Mouse (Mus musculus) kidney, postnatal 36 days (tissue): ENCODE data around the gene Dnlz.
"Not testable (repeated sequence)": the region's sequence is repeated elsewhere in the genome, so short reads cannot be mapped to it uniquely, and the experiment has no call there.

Experiments used
- DNase-seq, 2 experiments: peaks; one replicate each; pipeline ENCODE4 v3.0.0; 2021 to 2022; ENCODE audit warnings: mixed read lengths in 2 of 2

Gene Dnlz

DNA sequence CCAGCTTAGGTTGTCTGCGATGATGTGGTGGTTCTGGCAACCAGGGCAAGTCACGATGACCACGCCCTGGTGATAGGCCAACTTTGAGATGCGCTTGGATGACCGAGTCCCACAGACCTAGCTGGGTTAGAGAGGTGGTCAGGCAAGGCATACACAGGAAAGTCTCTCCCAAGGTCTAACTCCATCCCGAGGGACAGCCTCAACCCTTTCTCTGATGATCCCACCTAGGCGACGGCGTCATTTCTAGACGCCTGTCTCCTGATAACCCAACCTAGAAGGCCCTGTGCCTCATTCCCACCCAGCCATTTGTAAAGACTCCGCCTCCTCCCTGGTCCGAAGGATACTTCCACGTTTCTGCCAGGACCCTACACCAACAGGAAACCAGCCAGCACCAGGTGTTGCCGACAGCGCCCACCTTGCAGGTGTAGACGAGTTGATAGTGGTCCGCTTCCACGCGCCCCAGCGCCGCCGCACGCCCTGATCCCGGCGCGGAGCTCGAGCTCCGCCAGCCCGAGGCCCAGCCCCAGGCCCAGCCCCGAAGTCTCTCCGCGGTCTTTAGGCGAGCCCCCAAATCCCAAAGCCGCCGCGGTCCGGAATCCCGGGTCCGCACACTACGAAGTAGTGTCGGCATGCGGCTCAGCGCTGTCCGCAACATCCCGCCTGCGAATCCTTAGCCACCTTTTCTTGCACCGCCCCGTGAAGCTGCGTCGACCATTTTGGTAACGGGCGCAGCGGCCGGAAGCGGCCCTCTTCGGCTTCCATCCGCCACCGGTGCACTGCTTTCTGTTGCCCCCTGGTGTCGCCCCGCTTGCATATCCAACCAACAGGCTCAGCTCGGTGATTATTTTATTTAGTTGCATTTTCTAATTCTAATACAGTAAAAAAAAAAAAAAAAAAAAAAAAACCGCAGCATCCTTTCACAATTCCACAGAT, at the start of gene Dnlz:
Gene Dnlz (minus strand): TSS at position 753 of the 933 bp plus-strand sequence.
- DNase-seq, result peak; percentile 95 to 97

DNA sequence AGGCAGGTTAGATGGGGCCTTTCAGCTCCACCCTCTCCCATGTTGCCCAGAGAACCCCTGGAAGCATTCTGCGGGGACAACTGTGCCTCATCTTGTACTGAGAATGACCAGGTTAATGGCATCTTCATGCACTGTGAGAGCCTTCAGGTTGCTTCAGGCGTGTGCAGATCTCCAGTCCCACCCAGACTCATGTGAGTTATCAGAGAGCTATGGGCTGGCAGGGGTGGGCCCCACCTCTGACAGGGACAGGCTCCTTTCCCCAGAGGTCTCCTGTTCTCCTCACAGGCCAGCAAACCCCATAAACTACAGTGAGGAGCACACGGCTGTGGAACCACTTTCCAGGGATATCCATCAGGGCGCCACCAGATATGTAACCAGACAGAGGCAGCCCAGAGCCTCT, 49.1 kb upstream of the Dnlz start:
- DNase-seq, result no peak

DNA sequence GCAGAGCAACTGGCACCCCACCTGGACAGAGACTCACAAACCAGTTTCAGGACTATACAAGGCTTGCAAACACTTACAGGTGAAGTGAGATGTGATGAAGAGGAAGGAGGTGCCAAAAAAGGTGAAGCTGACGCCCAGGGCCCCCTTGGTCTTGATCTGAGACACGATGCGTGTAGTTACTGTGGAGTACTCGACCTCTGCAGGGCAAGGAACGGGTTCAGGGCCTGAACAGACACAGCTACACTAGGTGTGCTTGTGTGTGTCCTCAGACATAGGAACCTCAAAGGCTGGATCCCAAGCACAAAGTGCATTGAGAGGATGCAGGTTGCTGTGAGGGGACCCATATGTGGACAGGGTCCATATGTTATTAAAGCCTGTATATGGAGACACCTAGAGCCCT, 48.4 kb upstream of the Dnlz start:
- DNase-seq, result no peak

DNA sequence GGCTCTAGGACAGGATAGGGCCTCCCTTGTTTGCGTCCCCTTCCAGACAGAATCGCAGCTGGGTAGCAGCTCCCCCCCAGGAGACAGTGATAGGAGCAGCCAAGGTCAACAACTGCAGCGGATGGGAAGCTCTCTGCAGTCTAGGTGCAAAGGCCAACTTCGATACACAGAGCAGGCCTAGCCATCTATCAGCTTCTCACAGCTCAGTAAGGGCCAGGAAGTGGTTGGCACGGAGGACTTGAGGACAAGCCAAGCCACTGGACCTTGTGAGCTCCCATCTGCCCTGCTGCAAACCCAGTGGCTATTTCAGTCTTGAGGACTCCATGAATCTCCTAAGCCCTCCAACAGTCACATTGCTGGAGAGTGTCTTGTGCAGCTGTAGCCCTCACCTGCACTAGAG, 47.7 kb upstream of the Dnlz start:
- DNase-seq, result peak; percentile 72 to 84

DNA sequence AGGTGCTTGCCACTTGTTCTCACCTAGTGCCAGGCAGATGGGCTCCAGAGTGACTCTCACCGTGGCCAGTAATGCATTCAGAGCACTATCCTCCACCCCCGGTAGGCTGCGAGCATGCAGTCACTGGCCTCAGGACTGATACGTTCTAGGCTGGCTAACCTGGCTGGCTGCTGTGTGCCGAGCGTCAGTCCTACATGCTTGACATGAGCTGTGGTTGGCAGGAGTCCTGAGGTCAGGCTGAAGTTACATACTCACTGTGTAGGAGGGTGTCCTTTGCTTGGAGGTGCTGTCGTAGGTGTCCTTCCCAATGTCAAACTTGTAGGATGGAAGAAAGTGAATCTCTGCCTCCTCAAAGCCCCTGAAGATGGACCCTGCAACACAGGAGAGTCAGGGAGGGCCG, 47.1 kb upstream of the Dnlz start:
- DNase-seq, result peak; percentile 39 to 57

DNA sequence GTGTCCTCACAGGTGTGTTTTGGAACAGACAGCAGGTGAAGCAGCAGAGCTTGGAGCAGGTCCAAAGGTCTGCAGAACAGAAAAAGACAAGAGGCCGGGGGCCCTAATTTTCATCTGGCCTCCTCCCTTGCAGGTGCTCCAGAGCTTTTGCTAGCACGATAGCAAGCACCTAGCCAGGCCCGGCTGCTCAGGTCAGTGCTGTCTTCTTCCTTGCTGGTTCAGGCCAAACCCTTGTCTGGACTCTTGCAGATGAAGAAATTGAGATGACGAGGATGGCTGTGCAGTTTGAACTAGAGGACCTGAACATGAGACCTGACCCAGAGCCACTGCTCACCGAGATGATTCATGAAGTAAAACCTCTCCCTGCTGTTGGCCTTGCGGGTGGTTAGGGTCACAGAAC, 39.7 kb upstream of the Dnlz start:
- no peak for DNase-seq

DNA sequence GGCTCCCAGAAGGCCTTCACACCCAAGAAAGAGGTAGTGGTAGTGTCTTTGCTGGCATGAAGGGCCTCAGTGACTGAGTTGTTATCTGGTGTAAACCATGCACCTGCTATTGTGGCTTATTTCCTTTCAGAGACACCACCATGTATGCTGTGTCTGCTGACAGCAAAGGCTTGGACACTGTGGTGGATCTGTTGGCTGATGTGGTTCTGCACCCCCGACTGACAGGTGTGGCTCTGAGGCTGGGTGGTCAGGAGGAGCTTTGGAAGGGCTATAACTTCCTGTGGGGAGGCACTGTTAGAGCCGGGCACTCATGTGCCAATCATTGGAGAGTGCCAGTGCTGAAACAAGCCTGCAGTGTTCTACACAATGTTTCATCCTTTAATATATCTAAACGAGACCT, 39.0 kb upstream of the Dnlz start:
- DNase-seq, result no peak

DNA sequence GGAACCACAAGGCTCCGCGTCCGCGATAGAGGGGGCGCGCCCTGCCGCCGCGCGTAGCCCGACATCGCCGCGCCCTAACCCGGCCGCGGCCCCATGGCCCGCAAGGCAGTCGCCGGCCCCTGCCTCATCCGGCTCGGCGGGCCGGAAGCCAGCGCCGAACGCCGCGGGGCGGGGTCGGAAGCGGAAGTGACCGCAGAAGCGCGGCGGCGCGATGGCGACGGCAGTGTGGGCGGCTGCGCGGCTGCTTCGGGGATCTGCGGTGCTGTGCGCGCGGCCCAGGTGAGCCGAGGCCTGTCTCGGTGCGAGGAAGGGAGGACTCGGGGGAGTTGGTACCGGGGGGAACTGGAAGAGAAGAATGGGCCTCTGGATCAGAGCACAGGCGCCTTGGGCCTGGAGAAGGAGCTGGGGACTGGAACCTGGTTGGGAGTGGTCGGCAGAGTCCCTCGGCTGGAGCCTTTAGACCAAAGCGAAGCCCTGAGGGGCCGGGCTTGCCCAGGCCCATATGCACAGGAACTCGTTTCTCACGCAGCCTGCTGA, 37.3 kb upstream of the Dnlz start, which contains the start of the genes Entr1 and Pmpca:
Gene Entr1 (minus strand): TSS at position 163 of the 537 bp plus-strand sequence.
Gene Pmpca (plus strand): TSS at position 186 of the 537 bp plus-strand sequence.
- peak; percentile 81 to 94 for DNase-seq

DNA sequence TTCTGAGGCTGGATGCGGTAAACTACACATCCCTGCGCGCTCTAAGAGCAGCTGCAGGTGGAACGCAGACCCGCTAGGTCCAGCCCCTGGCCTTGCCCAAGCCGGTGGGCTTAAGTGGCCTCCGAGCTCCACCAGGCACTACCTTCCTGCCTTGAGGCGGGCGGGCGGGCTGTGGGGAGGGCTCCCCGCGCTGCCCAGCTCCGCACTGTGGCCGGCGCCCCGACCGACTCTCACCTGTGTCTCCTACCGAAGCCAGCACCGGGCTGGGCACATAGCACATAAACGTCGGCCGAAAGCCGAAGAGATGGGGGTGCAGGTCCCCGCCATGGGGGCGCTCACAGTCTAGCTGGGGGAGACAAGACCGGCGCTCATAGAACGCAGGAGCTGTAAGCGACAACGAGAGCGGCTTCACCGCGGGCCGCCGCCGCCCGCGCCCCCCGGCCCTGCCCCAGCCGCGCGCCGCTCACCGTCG, 36.8 kb upstream of the Dnlz start:
- DNase-seq, result peak in 1 of 2 experiments; percentile 50

DNA sequence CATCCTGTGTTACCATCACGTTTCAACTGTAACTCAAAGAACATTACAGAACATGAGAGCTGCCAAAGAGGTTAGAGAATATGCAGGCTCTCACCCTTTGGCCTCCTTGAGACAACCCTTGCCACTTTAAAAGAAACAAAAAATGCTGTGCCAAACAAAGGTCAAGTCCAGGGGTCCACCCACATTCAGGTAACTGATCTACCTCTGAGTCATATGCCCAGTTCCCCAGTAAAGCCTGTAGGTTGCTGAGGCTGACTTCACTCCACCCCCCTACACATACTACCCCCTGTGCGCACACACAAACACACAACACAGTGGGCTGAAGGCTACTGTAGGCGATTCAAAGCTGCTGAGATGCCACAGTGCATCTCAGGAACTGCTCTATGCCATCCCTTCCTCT, 35.8 kb upstream of the Dnlz start:
- peak; percentile 57 to 72 for DNase-seq

DNA sequence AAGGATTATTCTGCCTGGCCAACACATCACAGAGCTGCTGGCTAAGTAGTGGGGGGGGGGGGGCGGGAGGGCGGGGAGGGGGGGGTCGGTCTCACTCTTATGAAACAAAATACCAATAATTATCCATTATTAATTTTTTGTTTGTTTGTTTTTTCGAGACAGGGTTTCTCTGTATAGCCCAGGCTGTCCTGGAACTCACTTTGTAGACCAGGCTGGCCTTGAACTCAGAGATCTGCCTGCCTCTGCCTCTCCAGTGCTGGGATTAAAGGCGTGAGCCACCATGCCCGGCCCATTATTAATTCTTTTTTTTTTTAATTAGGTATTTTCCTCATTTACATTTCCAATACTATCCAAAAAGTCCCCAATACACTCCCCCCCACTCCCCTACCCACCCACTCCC, 29.0 kb upstream of the Dnlz start:
- not testable (repeated sequence) for DNase-seq

DNA sequence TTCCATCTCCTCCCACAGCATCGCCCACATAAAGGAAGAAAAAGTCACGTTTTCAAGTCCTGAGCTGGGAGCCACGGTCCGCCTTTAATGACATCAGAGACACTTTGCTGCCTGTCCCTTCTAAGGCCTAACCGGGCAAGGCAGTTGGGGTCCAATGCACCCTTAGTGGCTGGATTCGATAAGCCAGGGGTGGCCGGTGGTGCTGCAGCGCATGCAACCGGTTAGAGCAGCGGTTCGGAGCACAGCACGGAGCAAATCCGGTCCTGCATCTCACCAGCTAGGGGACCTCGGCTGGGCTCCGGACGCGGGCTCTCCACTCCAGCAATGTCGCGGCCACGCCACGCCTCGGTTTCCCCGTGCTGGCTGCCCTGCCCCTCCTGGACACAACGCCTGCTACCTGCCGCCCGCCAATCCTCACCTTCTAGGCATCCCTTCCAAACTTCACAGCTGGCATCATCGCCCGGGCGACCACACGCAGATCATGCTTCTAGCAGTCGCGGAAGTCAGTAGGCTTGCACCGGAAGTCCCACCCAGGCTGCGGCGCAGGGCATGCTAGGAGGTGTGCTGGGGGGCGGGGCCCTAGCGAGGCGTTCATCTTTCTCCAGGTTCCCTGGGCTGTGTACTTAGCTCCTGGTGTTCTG, 28.3 kb upstream of the Dnlz start, which contains the start of gene Snapc4:
Gene Snapc4 (minus strand): TSS at position 523 of the 641 bp plus-strand sequence.
- peak; percentile 91 to 95 for DNase-seq

DNA sequence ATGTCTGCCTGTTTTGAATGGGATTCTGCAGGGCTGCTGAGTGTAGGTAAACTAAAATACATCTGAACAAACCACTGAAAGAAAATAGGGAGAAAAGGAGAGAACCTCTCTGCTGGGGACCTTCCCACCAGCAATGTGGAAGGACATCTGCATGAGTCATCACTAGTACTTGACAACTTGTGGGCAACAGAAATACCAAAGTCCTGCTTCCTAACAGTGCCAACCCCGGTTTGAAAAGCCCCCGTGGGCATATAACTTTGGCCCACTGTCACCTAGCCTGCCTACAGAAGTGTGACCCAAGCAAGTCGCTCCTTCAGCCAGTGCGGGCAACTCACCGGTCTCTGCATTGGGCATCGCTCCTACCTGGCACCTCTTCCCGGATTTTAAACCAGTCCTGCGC, 20.5 kb upstream of the Dnlz start:
- DNase-seq, result no peak

DNA sequence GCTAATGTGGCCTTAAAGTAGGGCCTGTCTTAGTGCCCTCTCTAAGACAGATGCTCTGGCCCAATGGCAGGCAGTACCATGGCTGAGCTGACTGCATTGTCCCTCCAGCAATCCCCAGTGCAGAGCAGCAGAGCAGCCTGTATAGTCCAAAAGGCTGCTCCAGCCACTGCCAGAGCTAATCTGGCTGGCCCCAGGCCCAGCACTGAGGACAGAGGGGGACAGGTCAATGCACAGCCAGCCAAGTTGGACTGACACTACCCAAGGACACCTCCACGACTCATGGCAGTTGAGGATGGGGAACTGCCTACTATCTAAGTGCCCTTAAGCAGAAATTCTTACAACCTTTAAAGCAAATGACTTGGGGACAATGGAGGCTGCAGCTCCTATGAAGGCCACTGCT, 16.7 kb upstream of the Dnlz start:
- no peak for DNase-seq

DNA sequence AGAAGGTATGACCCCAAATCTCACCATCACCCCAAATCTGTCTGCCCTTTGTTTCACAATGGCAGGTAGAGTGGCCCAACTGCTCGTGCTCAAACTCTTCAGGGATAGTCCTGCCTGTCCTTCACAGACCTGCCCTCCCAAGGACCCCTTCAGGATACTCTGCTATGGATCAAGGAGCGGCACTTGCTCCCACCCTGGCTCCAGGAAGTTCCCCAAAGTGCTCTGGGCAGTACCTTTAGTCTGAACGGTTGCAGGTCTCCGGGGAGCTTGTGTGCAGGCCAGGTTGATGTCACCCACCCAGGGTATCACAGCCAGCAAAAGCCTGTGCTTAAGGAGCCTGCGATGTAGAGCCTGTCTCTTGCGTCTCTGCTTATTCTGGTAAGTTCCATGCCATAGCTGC, 16.0 kb upstream of the Dnlz start:
- DNase-seq, result no peak

DNA sequence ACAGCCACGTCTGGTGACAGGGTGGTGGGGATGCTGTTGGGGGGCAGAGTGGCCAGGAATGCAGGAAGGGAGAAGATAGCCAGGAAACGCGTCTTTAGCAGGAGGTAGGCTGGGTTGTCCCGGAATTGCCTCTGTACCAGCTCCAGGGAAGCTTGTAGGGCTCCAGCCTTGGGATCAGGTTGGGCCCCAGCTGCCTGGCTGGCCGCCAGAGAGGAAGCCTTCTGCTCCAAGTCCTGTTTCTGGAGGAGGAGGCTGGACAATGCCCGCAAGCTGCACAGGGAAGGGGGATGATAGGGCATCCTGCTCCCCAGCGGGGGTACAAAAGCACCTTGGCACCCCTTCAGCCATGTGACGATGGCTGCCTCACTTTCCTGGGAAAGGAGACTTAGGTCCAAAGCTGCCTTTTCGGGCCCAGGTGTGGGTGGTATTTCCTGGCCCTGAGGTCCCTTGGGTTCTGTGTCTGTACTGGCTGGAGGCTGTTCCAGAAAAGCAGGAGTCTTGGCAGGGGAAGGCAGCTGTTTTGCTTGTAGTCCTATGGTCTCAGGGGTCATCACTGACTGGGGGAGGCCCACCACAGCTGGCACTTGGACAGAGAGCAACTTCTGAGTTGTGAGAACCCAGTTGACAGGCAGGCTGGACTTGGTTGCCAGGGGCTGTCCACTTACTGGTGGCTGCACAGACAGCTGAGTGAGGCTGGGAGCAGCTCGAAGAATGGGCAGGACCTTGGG, 13.0 kb upstream of the Dnlz start:
- DNase-seq, result peak; percentile 66 to 87

DNA sequence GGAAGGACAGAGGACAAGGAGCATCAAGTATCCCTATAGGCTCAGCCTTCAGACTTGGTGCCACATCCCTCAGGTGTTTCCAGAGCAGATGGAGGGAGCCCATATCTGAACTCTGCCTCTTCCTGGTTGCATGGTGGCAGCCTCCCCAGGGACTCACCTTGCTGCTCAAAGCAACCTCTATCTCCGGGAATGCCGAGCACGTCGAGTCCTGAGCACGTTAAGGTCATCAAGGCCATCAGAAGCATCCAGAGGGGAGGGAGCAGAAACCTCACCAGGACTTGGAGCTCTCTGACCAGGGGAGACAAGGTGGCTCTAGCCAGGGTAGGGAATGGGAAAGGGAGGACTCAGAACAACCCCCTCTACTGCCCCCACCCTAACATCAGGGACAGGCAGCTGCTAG, 11.6 kb upstream of the Dnlz start:
- DNase-seq, result no peak

DNA sequence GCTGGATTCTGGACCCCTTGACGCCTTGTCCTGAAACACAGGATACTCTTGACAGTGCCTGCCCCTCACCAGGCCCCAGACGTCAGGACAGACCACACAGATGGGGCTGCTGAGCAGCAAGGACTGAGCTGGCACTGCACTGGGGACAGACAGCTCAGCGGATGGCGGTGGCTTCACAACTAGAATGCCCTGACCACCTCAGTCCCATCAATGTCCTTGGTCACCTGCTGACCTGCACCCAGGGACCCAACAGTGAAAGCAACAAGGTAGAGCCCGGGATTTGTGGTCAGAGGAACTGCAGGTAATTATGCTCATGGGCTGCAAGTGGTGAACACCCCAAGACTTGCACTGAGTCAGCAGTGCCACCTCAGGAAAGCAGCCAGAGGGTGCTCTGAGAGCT, 11.1 kb upstream of the Dnlz start:
- no peak for DNase-seq

DNA sequence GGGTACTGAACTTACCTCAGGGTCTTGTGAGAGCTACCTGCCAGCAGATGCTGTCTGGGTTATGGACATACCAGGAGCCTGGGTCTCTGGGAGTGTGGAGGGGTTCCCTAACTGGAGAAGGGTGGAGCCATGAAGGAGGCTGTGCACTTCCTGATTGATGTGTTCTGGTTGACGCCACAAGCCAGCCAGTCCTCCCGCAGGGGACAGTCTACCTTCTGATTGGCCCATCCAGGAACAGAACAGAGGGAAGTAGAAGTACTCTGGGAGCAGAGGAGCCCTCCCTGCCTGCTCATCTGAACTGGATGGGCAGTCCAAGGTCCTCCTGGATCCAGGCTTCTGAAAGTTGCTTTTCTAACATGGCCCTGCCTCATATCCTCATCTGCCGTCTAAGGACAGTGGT, 8.9 kb upstream of the Dnlz start, which contains the start of gene Card9:
Gene Card9 (minus strand): TSS at position 147 of the 400 bp plus-strand sequence.
- no peak for DNase-seq

DNA sequence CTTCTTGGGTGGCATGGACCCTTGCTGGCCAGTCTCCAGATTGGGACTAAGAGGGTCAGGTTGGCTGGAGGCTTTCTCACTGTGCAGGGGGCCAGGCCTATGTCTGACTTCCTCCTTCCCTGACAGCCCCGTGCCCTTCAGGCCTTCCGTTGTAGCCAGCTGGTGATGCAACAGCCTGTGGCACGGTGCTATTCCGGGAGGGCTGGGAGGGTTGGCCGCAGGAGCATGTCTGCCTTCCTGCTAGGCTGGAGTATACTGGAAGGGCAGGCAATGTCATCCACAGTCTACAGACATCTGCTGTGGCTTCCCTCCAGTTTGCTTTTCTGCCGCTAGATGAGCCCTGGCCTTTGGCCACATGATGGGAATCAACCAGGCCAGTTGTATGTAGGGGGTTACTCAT, 8.1 kb upstream of the Dnlz start:
- no peak for DNase-seq

DNA sequence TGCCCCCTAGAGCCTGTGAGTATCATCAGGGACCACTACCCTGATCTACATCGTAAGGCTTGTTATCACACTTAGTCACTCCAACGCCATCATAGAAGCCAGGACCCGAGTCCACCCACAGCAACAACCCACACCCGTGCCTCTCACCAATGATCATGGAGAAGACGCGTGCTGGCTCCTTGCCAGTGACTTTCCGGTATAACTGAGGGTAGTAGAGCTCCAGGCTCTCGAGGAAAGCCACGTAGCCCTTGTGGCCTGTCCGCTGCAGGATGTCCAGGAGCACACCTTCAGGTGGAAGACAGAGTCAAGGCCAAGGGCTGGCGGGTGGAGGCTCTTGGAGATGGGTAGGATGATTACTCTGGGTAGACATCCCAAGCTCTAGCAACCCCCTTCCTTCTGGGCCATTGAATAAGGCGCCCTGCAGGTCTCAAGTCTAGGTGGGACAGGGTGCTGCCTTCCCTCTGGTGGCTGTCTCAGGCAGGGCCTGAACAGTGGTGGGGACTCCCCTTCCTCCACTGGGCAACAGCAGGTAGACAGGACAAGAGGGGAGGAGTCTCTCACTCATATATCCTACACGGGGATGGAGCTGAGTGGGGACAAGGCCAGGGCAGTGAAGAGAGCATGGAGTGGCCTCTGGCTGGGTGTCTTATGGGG, 6.9 kb upstream of the Dnlz start:
- no peak for DNase-seq

DNA sequence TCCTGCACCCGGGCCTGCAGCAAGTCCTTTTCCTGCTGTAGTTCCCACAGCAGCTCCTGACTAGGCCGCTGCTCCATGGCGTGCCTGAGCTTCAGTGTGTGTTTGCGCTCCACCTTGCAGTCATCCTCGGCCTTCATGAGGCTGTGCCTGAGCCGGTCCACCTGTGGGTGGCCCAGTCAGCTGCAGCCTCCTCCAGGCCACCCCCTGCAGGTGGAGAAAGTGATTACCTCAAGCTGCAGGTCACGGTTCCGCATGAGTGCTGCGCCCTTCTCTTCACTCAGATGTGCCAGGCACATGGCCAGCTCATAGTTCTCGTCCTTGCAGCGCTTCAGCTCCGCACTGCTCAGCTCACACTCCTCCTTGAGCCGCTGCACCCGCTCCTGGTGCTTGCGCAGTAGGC, 5.6 kb upstream of the Dnlz start:
- DNase-seq, result peak; percentile 85 to 92
